Mouse (Mus musculus): ENCODE results near the gene Csrnp1.

- TF ChIP-seq CTCF (IDR thresholded peaks at IDR 0.05; ENCODE audit: control insufficient read depth, insufficient read depth, low read length) (no peak), POLR2A (IDR thresholded peaks at IDR 0.05; ENCODE audit: borderline replicate concordance, control insufficient read depth, low read depth, low read length) (no peak)
Observed at GRCm38 (mm10) chr9:120010781-120011511, 26.5 kb upstream of the Csrnp1 start.

Data from bone marrow, adult 2 months (tissue).